Mouse (Mus musculus) heart, embryonic 10.5 days (tissue): ENCODE measurements at regions not wholly inside any gene's neighbourhood (a gene's known extent, or its start where the extent isn't known, plus 50 kb on each side); places are given as distances from the start of the nearest gene placed in this dataset.
A peak's percentile ranks its signal among the peaks of the same experiment; 100 is the strongest.

Experiments
- DNase-seq: peaks from one replicate; pipeline ENCODE4 v3.0.0-alpha.2; 2017; ENCODE audit warnings: low spot score
- H3K27ac ChIP-seq: fragments of 300-500 bp; sonication (generic); 2 replicates; pipeline ENCODE4 v1.5.1; 2016; ENCODE audit warnings: mild to moderate bottlenecking
- H3K27me3 ChIP-seq: fragments of 300-500 bp; sonication (generic); 2 replicates; pipeline ENCODE4 v1.6.1; 2016; ENCODE audit warnings: mild to moderate bottlenecking; ENCODE audit not compliant: poor library complexity, insufficient read depth, severe bottlenecking
- H3K36me3 ChIP-seq: fragments of 300-500 bp; sonication (generic); 2 replicates; pipeline ENCODE4 v1.6.1; 2016; ENCODE audit warnings: mild to moderate bottlenecking, moderate library complexity
- H3K4me1 ChIP-seq: fragments of 300-500 bp; sonication (generic); 2 replicates; pipeline ENCODE4 v1.6.1; 2016; ENCODE audit warnings: mild to moderate bottlenecking
- H3K4me3 ChIP-seq: fragments of 300-500 bp; sonication (generic); 2 replicates; pipeline ENCODE4 v1.5.1; 2016; ENCODE audit warnings: mild to moderate bottlenecking, moderate library complexity
- H3K9me3 ChIP-seq: fragments of 300-500 bp; sonication (generic); 2 replicates; pipeline ENCODE4 v1.6.1; 2016; ENCODE audit warnings: mild to moderate bottlenecking, moderate library complexity
- WGBS: fragments of 180-500 bp; shearing (Covaris S2); methylation state at CpG from one replicate; pipeline ENCODE4 v1.1.7; 2016; 5-methylcytosine and 5-hydroxymethylcytosine counted together

DNA sequence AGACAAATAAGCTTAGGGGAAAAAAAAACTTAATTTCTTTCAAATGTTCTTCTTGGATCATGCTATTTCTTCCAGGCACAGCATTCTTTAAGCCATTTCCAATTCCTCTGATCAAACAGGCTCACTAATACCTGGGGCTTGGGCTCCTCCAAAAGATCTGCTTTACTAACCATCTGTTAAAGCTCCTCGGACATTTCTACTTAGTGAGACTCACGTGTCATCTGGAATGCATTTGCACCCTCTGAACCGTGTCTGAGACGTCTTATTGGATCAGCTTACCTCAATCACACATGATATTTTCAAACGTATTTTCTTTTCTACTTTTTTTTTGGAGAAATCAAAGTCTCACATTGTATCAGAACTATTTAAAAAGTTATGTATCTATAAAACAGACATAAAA lies 132.4 kb downstream of the Npr3 start:
- Histone ChIP-seq H3K27ac (no peak overlapping the region), H3K4me1 (no peaks in the 10 kb centered on the region), H3K9me3 (no peaks in the 10 kb centered on the region), H3K36me3 (no peaks in the 10 kb centered on the region), H3K4me3 (no peak overlapping the region), H3K27me3 (no peaks in the 10 kb centered on the region)
- no peak for DNase-seq
- 64% methylated on average over 5 of the region's 5 CpGs for WGBS

GRCm38 (mm10) chr15:11770596-11770995 lies 136.5 kb downstream of the Npr3 start:
- WGBS, result 89% methylated on average over 1 of the region's 1 CpGs
- no peaks in the 10 kb centered on the region for H3K27me3 ChIP-seq
- no peak overlapping the region for H3K27ac ChIP-seq
- no peaks in the 10 kb centered on the region for H3K4me1 ChIP-seq
- H3K4me3 ChIP-seq, result no peak overlapping the region
- DNase-seq, result no peak
- no peaks in the 10 kb centered on the region for H3K36me3 ChIP-seq
- no peaks in the 10 kb centered on the region for H3K9me3 ChIP-seq

GRCm38 (mm10) chr15:11757963-11758362 lies 149.1 kb downstream of the Npr3 start:
- no peak overlapping the region for H3K27ac ChIP-seq
- no peaks in the 10 kb centered on the region for H3K9me3 ChIP-seq
- no peak for DNase-seq
- WGBS, result 96% methylated on average over 1 of the region's 1 CpGs
- H3K4me3 ChIP-seq, result no peak overlapping the region
- 0 out of 2 replicates have a peak, but pooled peaks cover 7% of the 10 kb centered on the region for H3K4me1 ChIP-seq
- H3K27me3 ChIP-seq, result no peaks in the 10 kb centered on the region
- no peaks in the 10 kb centered on the region for H3K36me3 ChIP-seq

GRCm38 (mm10) chr15:11756786-11757185 lies 150.3 kb downstream of the Npr3 start:
- Histone ChIP-seq H3K27ac (no peak overlapping the region), H3K4me1 (no peaks in the 10 kb centered on the region), H3K4me3 (no peak overlapping the region), H3K36me3 (no peaks in the 10 kb centered on the region), H3K9me3 (no peaks in the 10 kb centered on the region), H3K27me3 (no peaks in the 10 kb centered on the region)
- DNase-seq, result no peak
- 46% methylated on average over 7 of the region's 7 CpGs for WGBS

DNA sequence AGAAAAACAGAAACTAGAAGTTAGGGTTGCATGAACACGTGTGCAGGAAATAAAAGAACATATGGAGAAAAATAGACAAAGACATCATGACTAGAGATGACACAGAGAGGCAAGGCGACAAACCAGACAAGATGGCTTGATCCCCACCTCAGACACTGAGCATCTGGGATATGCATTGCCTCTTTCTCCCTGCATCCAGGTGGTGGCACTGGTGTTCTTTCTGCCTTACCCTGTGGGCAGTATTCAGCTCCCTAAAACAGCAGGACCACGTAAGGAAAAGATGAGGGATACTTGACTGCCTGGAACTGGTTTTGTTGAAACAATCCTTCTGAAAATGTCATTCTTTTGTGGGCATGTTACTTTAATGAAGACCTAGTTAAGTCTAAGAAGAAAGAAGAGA lies 153.9 kb downstream of the Npr3 start:
- Histone ChIP-seq H3K27me3 (no peaks in the 10 kb centered on the region), H3K36me3 (no peaks in the 10 kb centered on the region), H3K27ac (no peak overlapping the region), H3K4me3 (no peak overlapping the region), H3K9me3 (no peaks in the 10 kb centered on the region), H3K4me1 (no peaks in the 10 kb centered on the region)
- DNase-seq, result no peak
- 15% methylated on average over 3 of the region's 3 CpGs for WGBS

- no peak for DNase-seq
- H3K4me1 ChIP-seq, result peaks cover 2% of the 10 kb centered on the region; the same call in 1 of the 2 replicates
- no peaks in the 10 kb centered on the region for H3K36me3 ChIP-seq
- H3K9me3 ChIP-seq, result no peaks in the 10 kb centered on the region
- 58% methylated on average over 5 of the region's 5 CpGs for WGBS
- H3K27me3 ChIP-seq, result no peaks in the 10 kb centered on the region
- H3K27ac ChIP-seq, result no peak overlapping the region
- no peak overlapping the region for H3K4me3 ChIP-seq
Measured at GRCm38 (mm10) chr15:11750893-11751292, 156.2 kb downstream of the Npr3 start.

- Histone ChIP-seq H3K27ac (no peak overlapping the region), H3K36me3 (no peaks in the 10 kb centered on the region), H3K27me3 (no peaks in the 10 kb centered on the region), H3K4me1 (peaks cover 15% of the 10 kb centered on the region), H3K9me3 (no peaks in the 10 kb centered on the region), H3K4me3 (no peak overlapping the region)
- 85% methylated on average over 4 of the region's 4 CpGs for WGBS
- no peak for DNase-seq
Measured at GRCm38 (mm10) chr15:11749509-11749908, 157.6 kb downstream of the Npr3 start.

GRCm38 (mm10) chr15:11748306-11748705 lies 158.8 kb downstream of the Npr3 start:
- WGBS, result 75% methylated on average over 2 of the region's 2 CpGs
- DNase-seq, result no peak
- peaks cover 15% of the 10 kb centered on the region for H3K4me1 ChIP-seq

DNA sequence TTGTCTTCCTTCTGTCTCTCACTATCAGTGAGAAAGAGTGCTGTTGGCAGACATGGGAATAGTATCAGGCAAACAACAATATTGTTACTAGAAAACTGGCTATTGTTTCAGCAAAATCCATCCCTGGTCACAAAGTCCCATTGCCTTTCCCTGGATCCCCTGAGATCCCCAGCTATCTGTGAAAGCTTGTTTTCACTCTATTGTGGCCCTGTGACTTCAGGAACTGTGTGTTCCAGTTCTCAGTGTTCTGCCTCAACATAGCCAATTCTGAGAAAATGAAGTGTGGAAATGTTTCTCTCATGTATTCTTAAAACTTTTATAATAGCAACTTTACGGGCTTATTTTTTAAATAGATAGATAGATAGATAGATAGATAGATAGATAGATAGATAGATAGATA lies 160.3 kb downstream of the Npr3 start:
- no peaks in the 10 kb centered on the region for H3K36me3 ChIP-seq
- no peaks in the 10 kb centered on the region for H3K27me3 ChIP-seq
- no peaks in the 10 kb centered on the region for H3K9me3 ChIP-seq
- WGBS, result 81% methylated on average over 1 of the region's 1 CpGs
- peaks cover 24% of the 10 kb centered on the region for H3K4me1 ChIP-seq
- no peak for DNase-seq
- H3K27ac ChIP-seq, result no peak overlapping the region
- H3K4me3 ChIP-seq, result no peak overlapping the region

More at GRCm38 (mm10) chr15:11748306-11748705, 158.8 kb downstream of the Npr3 start:
- Histone ChIP-seq H3K4me3 (no peak overlapping the region), H3K27me3 (no peaks in the 10 kb centered on the region), H3K27ac (no peak overlapping the region), H3K36me3 (no peaks in the 10 kb centered on the region), H3K9me3 (no peaks in the 10 kb centered on the region)

DNA sequence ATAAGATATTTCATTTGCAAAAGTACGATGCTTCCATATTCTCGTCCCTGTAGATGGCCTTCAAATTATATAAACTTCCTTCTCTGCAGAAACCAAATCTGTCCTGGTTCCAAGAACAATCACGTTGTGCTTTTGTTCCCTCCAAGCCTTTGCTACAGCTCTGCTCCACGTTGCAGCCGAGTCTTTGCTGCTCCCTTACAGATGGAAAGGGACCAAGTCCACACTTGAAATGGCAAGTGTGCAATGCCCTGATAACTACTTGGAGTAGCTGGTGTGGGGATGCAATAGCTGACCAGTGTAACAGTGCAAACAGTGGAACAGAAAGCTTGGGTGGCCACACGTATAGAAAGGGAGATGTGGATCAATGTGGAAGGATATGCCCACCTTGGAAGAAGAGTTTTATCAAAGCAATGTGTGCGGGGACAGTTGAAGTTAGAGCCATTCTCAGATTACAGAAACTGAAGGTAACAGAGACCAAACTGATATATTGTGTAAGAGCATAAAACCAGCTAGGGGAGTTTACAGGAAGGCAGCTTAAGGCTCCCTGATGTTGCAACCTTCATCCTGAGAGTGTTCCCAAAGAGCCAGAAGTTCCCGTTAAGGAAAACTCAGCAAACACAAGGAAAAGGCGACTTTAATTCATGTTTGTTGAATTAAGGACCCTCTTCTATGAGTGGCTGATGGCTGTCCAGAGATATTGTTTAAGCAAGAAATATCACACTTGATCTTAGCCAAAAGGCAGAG lies 161.3 kb downstream of the Npr3 start:
- Histone ChIP-seq H3K9me3 (no peaks in the 10 kb centered on the region), H3K27me3 (no peaks in the 10 kb centered on the region), H3K36me3 (no peaks in the 10 kb centered on the region), H3K4me1 (peaks cover 30% of the 10 kb centered on the region), H3K27ac (peak overlapping the region; percentile 75), H3K4me3 (no peak overlapping the region)
- WGBS, result 70% methylated on average over 9 of the region's 9 CpGs
- no peak for DNase-seq

DNA sequence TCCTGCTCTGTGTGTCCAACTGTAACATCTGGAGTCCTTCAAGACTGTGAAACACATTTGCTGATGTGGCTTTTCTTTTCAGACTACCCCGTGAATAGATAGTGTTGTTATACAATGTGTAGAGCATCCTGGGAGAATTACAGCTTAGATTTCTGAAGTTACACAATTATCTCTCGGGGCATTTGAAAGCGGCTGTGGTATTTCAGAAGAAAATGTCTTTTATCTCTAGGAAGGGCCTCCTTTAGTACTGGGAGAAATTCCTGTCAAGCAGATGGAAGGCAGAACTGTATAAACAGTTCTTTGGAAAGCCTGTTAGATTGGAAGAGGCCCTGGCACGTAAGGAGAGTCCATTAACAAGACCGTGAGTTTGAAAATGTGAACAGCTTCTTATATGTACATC lies 162.2 kb downstream of the Npr3 start:
- Histone ChIP-seq H3K36me3 (no peaks in the 10 kb centered on the region), H3K27ac (peak overlapping the region; percentile 75), H3K27me3 (no peaks in the 10 kb centered on the region), H3K9me3 (no peaks in the 10 kb centered on the region), H3K4me3 (no peak overlapping the region), H3K4me1 (peaks cover 30% of the 10 kb centered on the region)
- DNase-seq, result no peak
- WGBS, result 9% methylated on average over 5 of the region's 5 CpGs

DNA sequence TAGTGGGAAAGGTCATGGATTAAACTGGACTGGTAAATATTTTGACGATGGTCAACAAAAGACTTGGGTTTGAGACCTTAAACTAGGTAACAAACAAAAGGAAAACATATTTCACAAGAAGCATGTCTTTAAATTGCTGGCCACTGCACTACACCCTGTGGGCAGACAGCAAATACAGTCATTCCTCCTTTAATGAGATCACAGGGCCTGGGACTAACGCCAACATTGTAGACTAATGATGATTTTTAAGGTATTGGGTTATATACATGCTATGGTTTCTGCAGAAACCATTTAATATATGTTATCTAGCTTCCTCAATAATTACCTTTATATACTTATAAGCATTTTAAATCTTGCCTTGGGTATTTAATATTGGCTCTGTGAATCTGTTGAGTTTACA lies 162.8 kb downstream of the Npr3 start:
- no peak overlapping the region for H3K4me3 ChIP-seq
- no peak for DNase-seq
- H3K27ac ChIP-seq, result no peak overlapping the region
- peaks cover 30% of the 10 kb centered on the region for H3K4me1 ChIP-seq
- H3K27me3 ChIP-seq, result no peaks in the 10 kb centered on the region
- 85% methylated on average over 2 of the region's 2 CpGs for WGBS
- no peaks in the 10 kb centered on the region for H3K9me3 ChIP-seq
- H3K36me3 ChIP-seq, result no peaks in the 10 kb centered on the region

DNA sequence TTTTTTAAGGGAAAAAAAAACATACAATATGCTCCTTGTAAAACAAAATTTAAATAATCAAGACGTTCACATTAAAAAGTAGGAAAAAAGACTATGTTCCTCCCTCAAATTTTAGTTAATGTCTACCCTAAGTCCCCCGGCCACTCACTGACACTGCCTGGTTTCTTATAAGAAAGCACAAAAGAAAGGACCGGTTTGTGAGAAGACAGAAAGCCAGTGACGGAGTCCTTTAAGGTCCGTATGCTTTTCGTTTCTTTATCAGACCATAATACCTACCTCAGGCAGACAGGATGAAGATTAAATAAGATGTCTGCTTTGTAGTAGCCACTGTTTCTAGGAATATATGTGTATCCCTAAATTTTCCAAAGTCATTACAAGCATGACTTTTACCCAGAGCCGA lies 164.3 kb downstream of the Npr3 start:
- peak overlapping the region; percentile 75; the same call in 1 of the 2 replicates for H3K27ac ChIP-seq

GRCm38 (mm10) chr15:11742346-11742729 lies 164.7 kb downstream of the Npr3 start:
- 7% methylated on average over 6 of the region's 6 CpGs for WGBS
- Histone ChIP-seq H3K27me3 (no peaks in the 10 kb centered on the region), H3K36me3 (no peaks in the 10 kb centered on the region), H3K4me1 (peaks cover 30% of the 10 kb centered on the region), H3K4me3 (peak overlapping the region; percentile 44), H3K27ac (peak overlapping the region; percentile 75), H3K9me3 (no peaks in the 10 kb centered on the region)
- DNase-seq, result peak; percentile 77

More for the DNA sequence above, 164.3 kb downstream of the Npr3 start:
- peaks cover 30% of the 10 kb centered on the region for H3K4me1 ChIP-seq
- H3K27me3 ChIP-seq, result no peaks in the 10 kb centered on the region
- H3K4me3 ChIP-seq, result no peak overlapping the region
- no peak for DNase-seq
- H3K36me3 ChIP-seq, result no peaks in the 10 kb centered on the region
- 48% methylated on average over 7 of the region's 7 CpGs for WGBS
- no peaks in the 10 kb centered on the region for H3K9me3 ChIP-seq
